Mouse (Mus musculus) liver, embryonic 14.5 days (tissue): ENCODE data around the gene Swsap1. TPM values are rescaled to one million over a fixed set of nuclear protein-coding genes. Genes with fewer than 3 reads are reported as not detected.

Source experiments
- ATAC-seq: fragments of 200-750 bp; cut with Nextera tagmentation; 2 replicates; pipeline ENCODE4 v1.8.0; 2017; ENCODE audit warnings: moderate number of reproducible peaks, mild to moderate bottlenecking, moderate library complexity; ENCODE audit not compliant: insufficient read depth
- DNase-seq, 3 experiments: peaks; one replicate each; pipeline ENCODE4 v3.0.0-alpha.2; 2012 to 2013; ENCODE audit warnings: low read depth in 3 of 3, low spot score in 3 of 3
- H3K27ac ChIP-seq: fragments of 300-500 bp; sonication (generic); 2 replicates; pipeline ENCODE4 v1.5.1; 2014; ENCODE audit warnings: moderate library complexity, mild to moderate bottlenecking, control low read depth, inconsistent platforms
- H3K27me3 ChIP-seq: fragments of 300-500 bp; sonication (generic); 2 replicates; pipeline ENCODE4 v1.6.1; 2014; ENCODE audit warnings: mild to moderate bottlenecking, low read length, moderate library complexity; ENCODE audit not compliant: control insufficient read depth, insufficient read depth
- H3K36me3 ChIP-seq: fragments of 300-500 bp; sonication (generic); replicated peaks from 2 replicates; pipeline ENCODE4 v1.6.1; 2014; ENCODE audit warnings: low read depth; ENCODE audit not compliant: control insufficient read depth, insufficient read depth
- H3K4me1 ChIP-seq, 2 experiments: fragments of 200-500 bp in 1 of 2; fragments of 300-500 bp in 1 of 2; sonication (generic) in 1 of 2; replicated peaks; 2 replicates each; pipeline ENCODE4 v1.6.1; 2012 to 2014; ENCODE audit warnings: antibody characterized with exemption in 1 of 2, inconsistent platforms in 1 of 2, low read length in 1 of 2; ENCODE audit not compliant: control insufficient read depth in 2 of 2, insufficient read depth in 2 of 2
- H3K4me2 ChIP-seq: fragments of 300-500 bp; sonication (generic); 2 replicates; pipeline ENCODE4 v1.6.1; 2014; ENCODE audit warnings: low read depth, mild to moderate bottlenecking, control low read depth, moderate library complexity
- H3K4me3 ChIP-seq, 2 experiments: fragments of 200-500 bp in 1 of 2; fragments of 300-500 bp in 1 of 2; sonication (generic) in 1 of 2; 2 replicates each; pipeline ENCODE4 v1.5.1; 2012 to 2014; ENCODE audit warnings: low read depth in 2 of 2, low read length in 2 of 2, mild to moderate bottlenecking in 2 of 2, control low read depth in 1 of 2, inconsistent platforms in 1 of 2, moderate library complexity in 1 of 2; ENCODE audit not compliant: insufficient read depth in 1 of 2
- H3K9ac ChIP-seq: fragments of 300-500 bp; sonication (generic); replicated peaks from 2 replicates; pipeline ENCODE4 v1.6.1; 2014; ENCODE audit warnings: mild to moderate bottlenecking, control low read depth, moderate library complexity
- H3K9me3 ChIP-seq: fragments of 300-500 bp; sonication (generic); 2 replicates; pipeline ENCODE4 v1.6.1; 2016; ENCODE audit warnings: low read length, mixed read lengths; ENCODE audit not compliant: control insufficient read depth
- CTCF ChIP-seq: IDR thresholded peaks from 2 replicates; pipeline ENCODE4 v1.5.1; 2016; ENCODE audit warnings: antibody characterized with exemption, low read depth, control low read depth
- EP300 ChIP-seq: IDR thresholded peaks from 2 replicates; pipeline ENCODE4 v1.6.1; 2016; ENCODE audit warnings: antibody characterized with exemption, low read depth
- WGBS: fragments of 180-500 bp; shearing (Covaris S2); extraction: QIAGEN DNeasy Blood & Tissue Kit; methylation state at CpG from one replicate; pipeline ENCODE4 v1.1.7; 2014; ENCODE audit not compliant: insufficient replicate concordance; 5-methylcytosine and 5-hydroxymethylcytosine counted together
- polyA plus RNA-seq, 2 experiments: library from polyadenylated mRNA; depleted of rRNA in 1 of 2; stranded (reverse) in 1 of 2; unstranded in 1 of 2; fragments of >200 nt; fragmentation: Nextera tagmentation in 1 of 2; extraction: Ambion mirVana in 1 of 2; gene quantifications; 2 replicates each; pipeline versions ENCODE4 v1.2.1 to v1.2.3; 2012 to 2014

The Swsap1 gene
- polyA plus RNA-seq, 2 experiments = 1.4 to 3.5 TPM

DNA sequence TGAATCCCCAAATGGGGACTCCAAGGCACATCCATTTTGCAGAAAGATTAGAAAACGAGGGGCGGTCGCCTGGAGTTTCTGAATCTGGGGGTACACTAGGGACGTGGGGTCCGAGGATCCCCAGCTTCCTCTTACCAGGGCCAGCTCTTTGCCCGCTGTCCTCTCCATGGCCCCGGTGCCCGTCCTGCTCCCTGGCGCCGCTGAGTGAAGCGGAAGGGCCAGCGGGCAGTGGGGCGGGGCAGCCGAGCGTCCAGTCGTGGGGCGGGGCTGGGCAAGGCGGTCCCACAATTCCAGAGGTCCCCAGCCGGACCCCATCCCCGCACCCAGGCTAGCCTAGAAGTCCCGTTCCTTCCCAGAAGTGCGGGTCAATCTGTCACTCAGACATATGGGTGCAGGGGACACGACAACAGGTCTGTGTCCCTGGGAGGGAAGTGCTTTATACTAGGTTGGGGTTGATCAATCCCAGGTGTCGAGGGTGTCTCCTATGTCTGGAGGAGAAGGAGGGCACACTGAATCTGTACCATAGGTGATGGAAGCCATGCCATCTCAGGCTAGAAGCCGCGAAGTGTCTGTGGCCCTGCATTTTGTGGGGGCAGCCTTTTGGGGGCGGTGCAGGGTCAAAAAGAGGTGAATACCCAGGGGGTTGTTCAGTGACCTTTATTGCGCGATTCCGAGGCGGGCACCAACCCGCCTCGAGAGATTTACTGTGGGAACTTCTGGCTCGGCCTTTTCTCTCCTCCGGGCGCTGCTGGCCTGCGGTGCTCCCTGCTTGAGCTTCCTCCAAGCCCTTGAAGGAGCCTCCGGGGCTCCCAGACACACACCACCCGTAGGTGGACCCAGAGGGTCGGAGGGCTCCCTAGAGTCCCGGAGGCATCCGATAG, 33.9 kb downstream of the Swsap1 start, which contains the start of gene Rgl3:
Gene Rgl3 (minus strand): TSS at position 217 of the 881 bp plus-strand sequence.
- 2% methylated on average over 42 of the region's 42 CpGs for WGBS
- peak within 1 kb of the TSS in 1 of 2 experiments; percentile 4; a peak in 2 of 4 replicates for H3K4me3 ChIP-seq
- TF ChIP-seq EP300 = no peak
- no peak for TF ChIP-seq CTCF

DNA sequence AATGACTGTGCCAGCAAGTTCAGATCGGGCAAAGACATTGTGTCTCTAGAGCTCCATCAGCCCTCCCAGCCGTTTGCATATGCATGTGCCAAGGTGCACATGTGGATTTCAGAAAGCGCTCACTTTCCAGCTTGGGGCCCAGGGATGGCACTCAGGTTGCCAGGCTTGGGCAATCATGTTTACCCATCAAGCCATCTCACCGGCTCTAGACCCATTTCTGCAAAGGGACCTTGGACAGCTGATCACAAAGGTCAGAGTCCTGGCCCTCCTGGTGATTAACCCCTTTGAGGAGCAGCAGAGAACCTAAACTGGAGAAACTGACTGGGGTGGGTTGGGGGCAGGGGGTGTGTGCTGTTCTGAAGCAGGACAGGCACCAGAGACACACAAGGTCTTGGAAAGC, 36.7 kb downstream of the Swsap1 start:
- no peak for TF ChIP-seq EP300
- no peak for TF ChIP-seq CTCF
- Histone ChIP-seq H3K27ac (no peak overlapping the region), H3K36me3 (no peaks in the 10 kb centered on the region), H3K27me3 (peaks cover 56% of the 10 kb centered on the region), H3K4me1 (no peaks in the 10 kb centered on the region), H3K9me3 (no peaks in the 10 kb centered on the region), H3K4me3 (no peak overlapping the region), H3K9ac (no peak overlapping the region), H3K4me2 (no peak overlapping the region)
- 63% methylated on average over 4 of the region's 4 CpGs for WGBS
- DNase-seq (no peak), ATAC-seq (no peak)

More for the DNA sequence above, 33.9 kb downstream of the Swsap1 start, which contains the start of gene Rgl3:
- Histone ChIP-seq H3K27me3 (peaks cover 70% of the 10 kb centered on the region), H3K4me1 (no peaks in the 10 kb centered on the region), H3K9me3 (no peaks in the 10 kb centered on the region), H3K27ac (no peak within 1 kb of the TSS), H3K36me3 (no peaks in the 10 kb centered on the region), H3K9ac (no peak within 1 kb of the TSS), H3K4me2 (peak within 1 kb of the TSS; percentile 11)
- no peak for DNase-seq
- ATAC-seq = no peak

DNA sequence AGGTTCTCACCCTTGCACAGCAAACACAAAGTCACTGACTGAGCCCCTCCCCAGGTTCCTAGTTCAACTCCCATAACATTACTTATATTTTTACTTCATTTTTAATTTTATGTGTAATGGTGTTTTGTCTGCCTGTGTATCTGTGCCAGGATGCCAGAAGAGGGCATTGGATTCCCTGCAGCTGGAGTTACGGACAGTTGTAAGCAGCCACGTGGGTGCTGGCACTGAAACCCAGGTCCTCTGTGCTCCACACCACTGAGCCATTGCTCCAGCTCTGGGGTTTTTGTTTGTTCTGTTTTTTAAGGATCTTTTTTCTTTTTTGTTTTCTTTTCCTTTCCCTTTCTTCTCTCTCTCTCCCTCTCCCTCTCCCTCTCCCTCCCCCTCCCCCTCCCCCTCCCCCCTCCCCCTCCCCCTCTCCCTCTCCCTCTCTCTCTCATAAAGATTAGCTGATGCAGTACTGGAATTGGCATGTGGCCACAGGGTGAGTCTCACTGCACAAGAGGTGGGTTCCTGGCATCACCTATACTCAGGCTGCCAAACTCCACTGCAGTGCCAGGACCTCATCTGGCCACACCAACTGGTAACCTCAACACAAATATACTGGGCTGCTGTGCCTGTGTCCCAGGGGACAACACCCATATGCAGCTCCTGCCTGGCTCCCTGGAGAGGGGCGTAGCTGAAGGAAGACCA, 40.8 kb downstream of the Swsap1 start:
- Histone ChIP-seq H3K4me3 (no peak overlapping the region), H3K27me3 (peaks cover 15% of the 10 kb centered on the region), H3K27ac (no peak overlapping the region), H3K9me3 (no peaks in the 10 kb centered on the region), H3K4me2 (no peak overlapping the region), H3K4me1 (no peaks in the 10 kb centered on the region), H3K9ac (no peak overlapping the region), H3K36me3 (no peaks in the 10 kb centered on the region)
- DNase-seq = no peak
- 66% methylated on average over 3 of the region's 3 CpGs for WGBS
- no peak for ATAC-seq
- TF ChIP-seq EP300 (no peak), CTCF (no peak)

DNA sequence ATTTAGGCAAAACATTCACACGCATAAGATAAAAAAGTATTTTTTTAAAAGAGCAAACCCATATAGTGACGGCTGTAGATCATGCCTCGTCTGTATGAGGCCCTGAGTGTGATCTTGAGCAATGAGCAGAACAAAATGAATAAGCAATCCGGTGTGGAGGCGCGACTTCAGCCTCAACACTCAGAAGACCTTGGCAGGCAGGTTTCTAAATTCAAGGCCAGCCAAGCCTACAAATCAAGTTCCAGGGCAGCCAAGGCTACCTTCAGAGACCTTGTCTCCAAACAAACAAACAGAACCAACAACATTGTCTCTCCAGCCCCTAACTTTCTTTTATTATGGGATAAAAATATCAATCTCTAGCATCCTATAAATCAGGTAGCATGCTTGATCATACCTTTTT, 44.7 kb downstream of the Swsap1 start:
- ATAC-seq = no peak
- Histone ChIP-seq H3K36me3 (peaks cover 10% of the 10 kb centered on the region), H3K9me3 (no peaks in the 10 kb centered on the region), H3K9ac (no peak overlapping the region), H3K27ac (no peak overlapping the region), H3K4me1 (peaks cover 9 to 10% of the 10 kb centered on the region in 2 experiments), H3K4me2 (no peak overlapping the region), H3K27me3 (no peaks in the 10 kb centered on the region; the same call in 1 of the 2 replicates), H3K4me3 (no peak overlapping the region)
- WGBS = 75% methylated on average over 6 of the region's 6 CpGs
- TF ChIP-seq EP300 (no peak), CTCF (no peak)
- DNase-seq = no peak

DNA sequence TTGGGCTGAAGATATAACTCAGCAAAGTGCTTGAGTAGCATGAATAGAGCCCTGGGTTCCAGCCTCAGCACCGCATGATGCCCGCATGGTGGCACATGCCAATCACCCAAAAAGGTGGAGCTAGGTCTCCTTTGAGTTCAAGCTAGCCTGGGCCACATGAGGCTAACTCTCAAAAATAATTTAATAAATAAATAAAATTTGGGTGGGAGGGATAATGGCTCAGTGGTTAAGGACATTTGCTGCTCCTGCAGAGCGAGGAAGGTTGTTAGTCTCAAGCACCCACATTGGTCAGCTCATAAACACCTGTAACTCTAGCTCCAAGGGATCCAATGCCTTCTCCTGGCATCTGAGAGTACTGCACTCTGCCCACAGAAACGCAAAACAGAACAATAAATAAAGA, 46.1 kb downstream of the Swsap1 start:
- no peak overlapping the region for H3K4me2 ChIP-seq
- no peak overlapping the region for H3K4me3 ChIP-seq
- 80% methylated on average over 4 of the region's 4 CpGs for WGBS

More for the DNA sequence above, 46.1 kb downstream of the Swsap1 start:
- Histone ChIP-seq H3K4me1 (peaks cover 9 to 10% of the 10 kb centered on the region in 2 experiments), H3K9me3 (no peaks in the 10 kb centered on the region), H3K9ac (no peak overlapping the region), H3K27me3 (no peaks in the 10 kb centered on the region; the same call in 1 of the 2 replicates), H3K36me3 (peaks cover 12% of the 10 kb centered on the region), H3K27ac (no peak overlapping the region)
- no peak for ATAC-seq
- TF ChIP-seq CTCF = no peak
- no peak for TF ChIP-seq EP300
- DNase-seq = no peak
